Mouse (Mus musculus) v-Abl transformed pro-B cells (cell line): Measurements from ENCODE around the gene Actn4.

Source experiments
- in situ Hi-C, 2 experiments: fragments of 400-800 bp; cut with MboI; formaldehyde crosslinking; loops; one replicate each; pipeline ENCODE4 v1.15.1; 2025; ENCODE audit not compliant: unreplicated experiment in 2 of 2

Actn4 gene

GRCm38 (mm10) chr7:28961927-28962670 is at the start of gene Actn4:
TSS of gene Actn4 (minus strand) at chr7:28962340.
- in situ Hi-C loops: no loop called here

DNA sequence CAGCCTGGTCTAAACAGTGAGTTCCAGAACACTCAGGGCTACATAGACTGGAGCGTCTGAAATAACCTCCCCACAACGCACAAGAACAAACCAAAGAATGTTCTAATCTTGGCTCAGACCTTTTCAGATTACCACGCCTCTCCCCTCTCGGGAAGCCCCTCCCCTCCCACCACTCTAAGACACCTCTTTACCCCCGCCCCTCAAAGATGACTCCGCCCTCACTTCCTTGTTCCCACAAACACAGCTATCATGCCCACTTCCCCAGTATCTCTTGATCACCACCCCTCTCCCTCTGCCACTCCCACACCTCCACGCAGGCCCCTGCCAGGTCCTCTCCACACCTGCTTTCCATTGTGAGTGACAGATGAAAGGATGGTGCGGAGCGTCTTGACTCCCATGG is 46.6 kb upstream of the Actn4 start:
- in situ Hi-C loops: no loop called here

DNA sequence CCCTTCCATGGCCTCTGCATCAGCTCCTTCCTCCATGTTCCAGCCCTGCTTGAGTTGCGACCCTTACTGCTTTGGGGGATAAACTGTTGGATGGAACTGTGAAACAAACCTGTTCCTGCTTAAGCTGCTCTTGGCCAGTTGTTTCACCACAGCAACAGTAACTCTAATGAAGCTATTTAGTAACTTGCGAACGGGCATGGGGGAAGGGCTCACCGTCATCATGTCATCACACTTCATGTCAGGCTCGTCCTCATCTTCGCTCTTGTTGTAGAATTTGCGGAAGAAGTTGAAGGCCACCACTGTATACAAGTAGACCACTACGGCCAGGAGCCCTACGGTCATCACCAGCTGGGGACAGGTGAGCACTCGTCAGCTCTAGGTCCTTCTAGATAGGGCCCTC is 46.0 kb upstream of the Actn4 start:
- in situ Hi-C loops: no loop called here

- in situ Hi-C loops: no loop called here
Observed at GRCm38 (mm10) chr7:29007224-29008101, 45.3 kb upstream of the Actn4 start.

GRCm38 (mm10) chr7:29000651-29001605 is 38.8 kb upstream of the Actn4 start:
- in situ Hi-C loops: no loop called here

- in situ Hi-C loops: no loop called here
Observed at GRCm38 (mm10) chr7:28993402-28993801, 31.3 kb upstream of the Actn4 start.

- in situ Hi-C loops: no loop called here
Observed at GRCm38 (mm10) chr7:28992997-28993396, 30.9 kb upstream of the Actn4 start.

GRCm38 (mm10) chr7:28991616-28992015 is 29.5 kb upstream of the Actn4 start:
- in situ Hi-C loops: no loop called here

GRCm38 (mm10) chr7:28990766-28991273 is 28.7 kb upstream of the Actn4 start:
- in situ Hi-C loops: no loop called here

- in situ Hi-C loops: loop anchor here (5.0 to 10.0 kb wide), 2 partner anchors 37 to 190 kb away; partner anchors contain the start of genes Ggn (in 1 of the 2) and Spred3 (in 1 of the 2)
Observed at GRCm38 (mm10) chr7:28985207-28985606, 23.1 kb upstream of the Actn4 start.

DNA sequence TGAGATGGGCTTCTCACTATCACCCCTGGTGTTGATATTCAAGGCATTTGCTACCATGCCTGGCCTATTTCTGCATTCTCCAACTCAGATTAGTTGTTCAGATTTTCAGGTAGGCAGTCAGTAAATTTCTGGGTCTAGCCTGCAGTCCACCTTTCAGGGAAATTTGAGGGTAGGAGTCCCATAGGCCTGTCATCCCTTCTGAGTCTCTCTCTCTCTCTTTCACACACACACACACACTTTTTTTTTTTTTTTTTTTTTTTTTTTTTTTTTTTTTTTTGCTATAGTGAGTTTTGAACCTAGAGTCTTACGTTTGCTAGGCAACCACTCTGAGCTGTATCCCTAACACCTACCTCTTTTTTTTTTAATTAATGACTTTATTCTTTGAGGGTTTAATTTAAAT is 22.3 kb upstream of the Actn4 start:
- in situ Hi-C loops: loop anchor here in 1 of 2 experiments (10.0 kb wide), 1 partner anchor 190 kb away; the partner anchor contains the start of genes Ggn and Spred3

DNA sequence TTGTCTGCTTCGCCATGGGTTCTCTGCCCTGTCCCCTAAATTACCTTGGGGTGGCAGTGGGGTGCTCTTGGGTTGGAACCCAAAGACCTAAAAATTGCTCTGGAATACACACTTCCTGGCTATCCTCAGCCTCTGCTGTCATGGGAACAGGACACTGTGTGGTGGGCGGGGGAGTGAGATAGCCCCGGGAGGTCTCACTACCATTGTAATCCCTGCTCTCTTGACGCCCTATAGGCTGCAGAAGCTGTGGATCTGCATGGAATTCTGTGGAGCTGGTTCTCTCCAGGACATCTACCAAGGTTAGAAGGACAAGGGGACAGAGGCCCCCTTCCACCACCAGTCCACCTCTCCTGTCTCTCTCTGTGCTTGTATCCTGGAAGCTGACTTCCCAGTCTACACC is 21.7 kb upstream of the Actn4 start:
- in situ Hi-C loops: loop anchor here in 1 of 2 experiments (10.0 kb wide), 1 partner anchor 191 kb away; the partner anchor contains the start of genes Ggn and Spred3

DNA sequence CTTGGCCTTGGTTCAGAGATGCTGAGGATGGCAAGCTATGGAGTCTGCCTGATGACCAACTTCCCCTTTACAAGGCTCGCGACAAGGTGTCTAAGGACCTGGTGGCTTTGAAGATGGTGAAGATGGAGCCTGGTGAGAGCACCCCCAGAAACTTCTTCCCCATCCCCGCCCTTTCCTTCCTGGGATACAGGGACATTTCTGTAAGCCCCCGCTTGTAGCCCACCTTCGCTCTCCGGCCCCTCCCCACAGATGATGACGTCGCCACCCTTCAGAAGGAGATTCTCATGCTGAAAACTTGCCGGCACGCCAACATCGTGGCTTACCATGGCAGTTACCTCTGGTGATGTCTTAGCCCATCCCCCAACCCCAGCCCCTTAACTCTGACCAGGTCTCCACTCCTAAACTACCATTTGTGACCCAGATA is 21.0 kb upstream of the Actn4 start:
- in situ Hi-C loops: loop anchor here in 1 of 2 experiments (10.0 kb wide), 1 partner anchor 192 kb away; the partner anchor contains the start of genes Ggn and Spred3

DNA sequence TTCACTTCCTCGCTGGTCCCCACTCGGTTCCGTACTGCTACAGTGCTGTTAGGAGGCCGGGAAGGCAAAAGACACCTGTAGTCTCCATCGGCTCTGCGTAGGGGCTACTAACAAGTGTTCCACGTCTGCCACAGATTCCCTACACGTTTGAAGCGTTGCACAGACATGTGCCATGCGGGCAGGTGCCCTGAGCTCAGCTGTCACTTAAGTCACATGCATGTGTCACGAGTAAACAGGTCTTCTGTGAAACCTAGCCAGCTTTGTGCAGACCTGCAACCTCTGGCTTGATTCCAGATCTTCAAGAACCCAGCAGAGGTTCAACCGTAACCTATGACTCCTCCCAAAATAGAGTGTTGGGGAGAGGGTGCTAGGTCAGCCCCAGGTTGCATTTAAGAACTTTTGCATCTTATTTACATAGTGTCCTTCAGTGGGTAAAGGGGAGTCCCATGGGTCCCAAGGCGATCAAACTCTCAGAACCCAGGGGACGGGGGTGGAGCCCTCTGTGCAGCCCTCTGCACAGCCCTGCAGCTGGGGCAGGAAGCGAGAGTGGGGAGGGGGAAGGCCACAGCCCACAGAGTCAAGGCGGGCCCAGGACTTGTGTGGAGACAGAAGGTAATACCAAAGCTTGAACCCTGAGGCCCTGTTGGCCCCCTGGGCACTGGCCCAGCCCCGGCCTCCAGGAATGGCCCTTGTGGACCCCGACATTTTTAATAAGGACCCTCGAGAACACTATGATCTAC is 20.3 kb upstream of the Actn4 start:
- in situ Hi-C loops: loop anchor here in 1 of 2 experiments (10.0 kb wide), 1 partner anchor 192 kb away; the partner anchor contains the start of genes Ggn and Spred3

DNA sequence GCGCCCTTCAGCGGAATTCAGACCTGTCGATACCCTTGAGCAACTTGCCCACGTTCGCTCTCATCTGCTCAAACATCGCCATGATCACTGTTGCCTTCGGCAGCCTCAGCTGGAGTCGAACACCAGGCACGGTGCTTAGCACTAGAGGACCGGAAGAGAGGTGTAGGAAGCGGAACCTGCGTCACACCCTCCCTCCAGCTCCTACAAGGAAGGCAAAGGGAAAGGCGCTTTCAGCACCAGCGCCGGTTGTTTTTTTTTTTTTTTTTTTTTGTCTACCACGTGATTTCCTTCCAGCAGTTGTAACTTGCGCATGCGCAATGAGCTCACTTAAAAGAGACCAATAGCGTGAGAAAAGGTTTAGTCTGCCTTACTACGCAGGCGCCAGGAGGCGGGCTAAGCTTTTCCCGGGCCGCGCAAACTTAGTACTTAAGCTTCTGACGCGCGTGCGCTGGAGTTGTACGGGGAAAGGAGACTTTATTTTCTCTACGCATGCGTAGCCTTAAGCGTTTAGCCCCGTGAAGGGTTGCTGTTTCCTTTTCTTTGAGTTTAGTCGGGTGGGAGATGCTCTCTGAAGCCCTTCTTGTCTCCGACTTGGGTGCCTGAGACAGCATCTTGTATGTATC is 19.6 kb upstream of the Actn4 start, which contains the start of the genes Eif3k and Map4k1:
Gene Eif3k (minus strand): TSS at position 214 of the 623 bp plus-strand sequence.
Gene Map4k1 (plus strand): TSS at position 400 of the 623 bp plus-strand sequence.
- in situ Hi-C loops: loop anchor here in 1 of 2 experiments (10.0 kb wide), 1 partner anchor 193 kb away; the partner anchor contains the start of genes Ggn and Spred3

GRCm38 (mm10) chr7:28977556-28977955 is 15.4 kb upstream of the Actn4 start:
- in situ Hi-C loops: no loop called here

- in situ Hi-C loops: loop anchor here (5.0 kb wide), 1 partner anchor 64 kb away; no protein-coding TSS in a partner anchor
Observed at GRCm38 (mm10) chr7:28973025-28973424, 10.9 kb upstream of the Actn4 start.

- in situ Hi-C loops: loop anchor here (5.0 kb wide), 1 partner anchor 65 kb away; no protein-coding TSS in a partner anchor
Observed at GRCm38 (mm10) chr7:28972542-28972985, 10.4 kb upstream of the Actn4 start.
